Comparison of ENCODE assay signal across 8 mouse cellular contexts in genomic region chr7:79194560-79195413, GRCm38 (mm10). TPM values are rescaled to one million over a fixed set of nuclear protein-coding genes. Genes with fewer than 3 reads are reported as not detected.
DNase-seq lines count a peak whose midpoint lies in the region; ATAC-seq and TF ChIP-seq lines count a peak whose summit lies in the region.

No protein-coding gene starts in this region.

- H3K4me3 ChIP-seq in lung, adult 2 months (replicated peaks; ENCODE audit: extremely low read depth, low read depth, low read length) = no peak overlapping the region
- H3K4me3 ChIP-seq in hindbrain, embryonic 15.5 days = no peak overlapping the region
- H3K4me3 ChIP-seq in limb, embryonic 15.5 days = no peak overlapping the region
- no peak overlapping the region for H3K4me3 ChIP-seq in intestine, embryonic 15.5 days (replicated peaks)

- no peaks in the 10 kb centered on the region for H3K9me3 ChIP-seq in hindbrain, embryonic 15.5 days
- no peaks in the 10 kb centered on the region for H3K9me3 ChIP-seq in limb, embryonic 15.5 days
- H3K9me3 ChIP-seq in intestine, embryonic 15.5 days = no peaks in the 10 kb centered on the region

- no peak overlapping the region for H3K9ac ChIP-seq in hindbrain, embryonic 15.5 days
- no peak overlapping the region for H3K9ac ChIP-seq in limb, embryonic 15.5 days
- no peak overlapping the region for H3K9ac ChIP-seq in intestine, embryonic 15.5 days

- TF ChIP-seq POLR2A in lung, adult 2 months (IDR thresholded peaks at IDR 0.05; ENCODE audit: borderline replicate concordance, extremely low read depth, low read depth, low read length) = no peak

- peak; percentile 54 for DNase-seq in lung, postnatal 10 days
- DNase-seq in lung, adult 2 months = no peak
- DNase-seq in cerebellum, adult 8-10 months = peak; percentile 38
- DNase-seq in urinary bladder, adult 2 months (ENCODE audit: low spot score) = no peak

- H3K4me2 ChIP-seq in hindbrain, embryonic 15.5 days = no peak overlapping the region
- no peak overlapping the region for H3K4me2 ChIP-seq in limb, embryonic 15.5 days
- H3K4me2 ChIP-seq in intestine, embryonic 15.5 days (replicated peaks) = no peak overlapping the region

- peak overlapping the region; percentile 46 for H3K27ac ChIP-seq in hindbrain, embryonic 15.5 days (replicated peaks)
- no peak overlapping the region for H3K27ac ChIP-seq in limb, embryonic 15.5 days
- no peak overlapping the region for H3K27ac ChIP-seq in intestine, embryonic 15.5 days

- H3K4me1 ChIP-seq in lung, adult 2 months (ENCODE audit: control insufficient read depth, insufficient read depth, low read length) = no peaks in the 10 kb centered on the region; the same call in 1 of the 2 replicates
- peaks cover 15% of the 10 kb centered on the region for H3K4me1 ChIP-seq in hindbrain, embryonic 15.5 days (replicated peaks)
- peaks cover 8% of the 10 kb centered on the region; the same call in 1 of the 2 replicates for H3K4me1 ChIP-seq in limb, embryonic 15.5 days
- no peaks in the 10 kb centered on the region for H3K4me1 ChIP-seq in intestine, embryonic 15.5 days (replicated peaks)

- peak; percentile 98 for ATAC-seq in hindbrain, embryonic 15.5 days (ENCODE audit: low FRiP score, low read depth)
- ATAC-seq in limb, embryonic 15.5 days (ENCODE audit: insufficient number of reproducible peaks, low FRiP score, low TSS enrichment, low read depth) = peak; percentile 40; the same call in 1 of the 2 replicates
- ATAC-seq in granulocyte monocyte progenitor cell, adult 5-6 weeks (replicated peaks; ENCODE audit: poor library complexity, severe bottlenecking) = no peak
- ATAC-seq in intestine, embryonic 15.5 days = no peak

- no peaks in the 10 kb centered on the region for H3K36me3 ChIP-seq in hindbrain, embryonic 15.5 days
- H3K36me3 ChIP-seq in limb, embryonic 15.5 days = no peaks in the 10 kb centered on the region
- H3K36me3 ChIP-seq in intestine, embryonic 15.5 days = no peaks in the 10 kb centered on the region

- 79% methylated on average over 16 of the region's 16 CpGs for WGBS in lung, adult 2 months
- 46% methylated on average over 16 of the region's 16 CpGs for whole genome bisulfite sequencing in hindbrain, embryonic 15.5 days
- 66% methylated on average over 16 of the region's 16 CpGs for WGBS in limb, embryonic 15.5 days
- WGBS in intestine, embryonic 15.5 days = 79% methylated on average over 16 of the region's 16 CpGs

- TF ChIP-seq CTCF in lung, adult 2 months (IDR thresholded peaks at IDR 0.05; ENCODE audit: insufficient read depth, low read length) = no peak

- no peaks in the 10 kb centered on the region for H3K27me3 ChIP-seq in hindbrain, embryonic 15.5 days
- no peaks in the 10 kb centered on the region for H3K27me3 ChIP-seq in limb, embryonic 15.5 days
- H3K27me3 ChIP-seq in intestine, embryonic 15.5 days (replicated peaks) = no peaks in the 10 kb centered on the region

RNA-seq across cellular contexts. Expression of gene Mfge8, which starts 45.9 kb away (rescaled TPM):
- polyA plus RNA-seq in lung, adult 2 months (2012; rRNA removed) = 404 and 429 TPM in 2 replicates
- 206 and 214 TPM in 2 replicates for polyA plus RNA-seq in hindbrain, embryonic 15.5 days (2015; fragmentation: Nextera tagmentation; extraction: Ambion mirVana)
- 198 and 204 TPM in 2 replicates for polyA plus RNA-seq in limb, embryonic 15.5 days (2015; fragmentation: Nextera tagmentation; extraction: Ambion mirVana)
- 10.8 and 19.2 TPM in 2 replicates for total RNA-seq in granulocyte monocyte progenitor cell, adult 5-6 weeks (2014; fragmentation: Nextera tagmentation)
- total RNA-seq in granulocyte monocyte progenitor cell, adult 5-6 weeks (2017) = 10.5 and 12.3 TPM in 2 replicates
- polyA plus RNA-seq in urinary bladder, adult 2 months (2012; rRNA removed) = 161 and 181 TPM in 2 replicates
- polyA plus RNA-seq in intestine, embryonic 15.5 days (2015; fragmentation: Nextera tagmentation; extraction: Ambion mirVana) = 172 and 174 TPM in 2 replicates

Comparison
In these comparisons a context has a peak if more than half of its experiments do, and no peak if none do; other contexts are left out.
1. DNase-seq: peak in lung, postnatal 10 days (single experiment) and cerebellum, adult 8-10 months (single experiment); none in lung, adult 2 months (single experiment) and urinary bladder, adult 2 months (single experiment).
2. ATAC-seq: peak in hindbrain, embryonic 15.5 days (single experiment) and limb, embryonic 15.5 days (single experiment); none in granulocyte monocyte progenitor cell, adult 5-6 weeks (single experiment) and intestine, embryonic 15.5 days (single experiment).